Mouse (Mus musculus) midbrain, embryonic 16.5 days (tissue): ENCODE measurements around the gene Mdm2. TPM values are rescaled to one million over a fixed set of nuclear protein-coding genes. Genes with fewer than 3 reads are reported as not detected.

Source experiments
- ATAC-seq: fragments of 200-750 bp; cut with Nextera tagmentation; 2 replicates; pipeline ENCODE4 v1.8.0; 2017; ENCODE audit warnings: moderate TSS enrichment
- H3K27ac ChIP-seq: fragments of 300-500 bp; sonication (generic); 2 replicates; pipeline ENCODE4 v1.5.1; 2014; ENCODE audit warnings: mild to moderate bottlenecking, low read length, mixed read lengths
- H3K27me3 ChIP-seq: fragments of 300-500 bp; sonication (generic); 2 replicates; pipeline ENCODE4 v1.6.1; 2014; ENCODE audit warnings: low read depth, low read length, mixed read lengths; ENCODE audit not compliant: control insufficient read depth, insufficient read depth
- H3K36me3 ChIP-seq: fragments of 300-500 bp; sonication (generic); 2 replicates; pipeline ENCODE4 v1.6.1; 2014; ENCODE audit warnings: mild to moderate bottlenecking, low read length, moderate library complexity, mixed read lengths; ENCODE audit not compliant: control insufficient read depth, insufficient read depth
- H3K4me1 ChIP-seq: fragments of 300-500 bp; sonication (generic); 2 replicates; pipeline ENCODE4 v1.6.1; 2014; ENCODE audit warnings: mild to moderate bottlenecking, low read length, mixed read lengths; ENCODE audit not compliant: control insufficient read depth, insufficient read depth
- H3K4me2 ChIP-seq: fragments of 300-500 bp; sonication (generic); 2 replicates; pipeline ENCODE4 v1.6.1; 2014; ENCODE audit warnings: mild to moderate bottlenecking, low read length, mixed read lengths
- H3K4me3 ChIP-seq: fragments of 300-500 bp; sonication (generic); 2 replicates; pipeline ENCODE4 v1.5.1; 2014; ENCODE audit warnings: low read depth, mild to moderate bottlenecking, low read length, moderate library complexity, mixed read lengths
- H3K9ac ChIP-seq: fragments of 300-500 bp; sonication (generic); 2 replicates; pipeline ENCODE4 v1.6.1; 2014; ENCODE audit warnings: low read depth, low read length, mixed read lengths
- H3K9me3 ChIP-seq: fragments of 300-500 bp; sonication (generic); replicated peaks from 2 replicates; pipeline ENCODE4 v1.6.1; 2014; ENCODE audit warnings: mild to moderate bottlenecking, low read length, mixed read lengths; ENCODE audit not compliant: control insufficient read depth, poor library complexity, severe bottlenecking
- WGBS: fragments of 180-500 bp; shearing (Covaris S2); extraction: QIAGEN DNeasy Blood & Tissue Kit; methylation state at CpG from one replicate; pipeline ENCODE4 v1.1.7; 2014; 5-methylcytosine and 5-hydroxymethylcytosine counted together
- polyA plus RNA-seq: library from polyadenylated mRNA; unstranded; fragments of >200 nt; fragmentation: Nextera tagmentation; extraction: Ambion mirVana; gene quantifications from 2 replicates; pipeline ENCODE4 v1.2.1, GENCODE M21; 2015

Gene Mdm2
- polyA plus RNA-seq, 1 experiment from 2014 or later, result 53.1 TPM

GRCm38 (mm10) chr10:117696827-117697560 lies 13.6 kb downstream of the Mdm2 start:
- H3K27ac ChIP-seq, result no peak overlapping the region
- no peak overlapping the region for H3K4me3 ChIP-seq
- H3K36me3 ChIP-seq, result peaks cover 50% of the 10 kb centered on the region
- 93% methylated on average over 6 of the region's 6 CpGs for WGBS
- ATAC-seq, result no peak
- no peak overlapping the region for H3K4me2 ChIP-seq
- no peaks in the 10 kb centered on the region for H3K27me3 ChIP-seq
- no peaks in the 10 kb centered on the region for H3K4me1 ChIP-seq
- no peaks in the 10 kb centered on the region for H3K9me3 ChIP-seq
- H3K9ac ChIP-seq, result no peak overlapping the region

- Histone ChIP-seq H3K9ac (no peak overlapping the region), H3K27ac (no peak overlapping the region), H3K36me3 (peaks cover 51% of the 10 kb centered on the region), H3K4me1 (no peaks in the 10 kb centered on the region), H3K27me3 (no peaks in the 10 kb centered on the region), H3K9me3 (no peaks in the 10 kb centered on the region), H3K4me2 (no peak overlapping the region), H3K4me3 (no peak overlapping the region)
- no peak for ATAC-seq
- 96% methylated on average over 8 of the region's 8 CpGs for WGBS
Measured at GRCm38 (mm10) chr10:117696021-117696826, 14.3 kb downstream of the Mdm2 start.

- no peaks in the 10 kb centered on the region for H3K9me3 ChIP-seq
- H3K36me3 ChIP-seq, result peaks cover 55% of the 10 kb centered on the region
- no peak overlapping the region for H3K4me3 ChIP-seq
- 97% methylated on average over 4 of the region's 4 CpGs for WGBS
- ATAC-seq, result no peak
- H3K27ac ChIP-seq, result no peak overlapping the region
- H3K4me1 ChIP-seq, result no peaks in the 10 kb centered on the region
- no peak overlapping the region for H3K9ac ChIP-seq
- no peaks in the 10 kb centered on the region for H3K27me3 ChIP-seq
- H3K4me2 ChIP-seq, result no peak overlapping the region
Measured at GRCm38 (mm10) chr10:117695605-117696004, 15.0 kb downstream of the Mdm2 start.

GRCm38 (mm10) chr10:117695027-117695426 lies 15.5 kb downstream of the Mdm2 start:
- Histone ChIP-seq H3K4me1 (no peaks in the 10 kb centered on the region), H3K36me3 (peaks cover 60% of the 10 kb centered on the region), H3K9me3 (no peaks in the 10 kb centered on the region), H3K27ac (no peak overlapping the region), H3K4me2 (no peak overlapping the region), H3K27me3 (no peaks in the 10 kb centered on the region), H3K4me3 (no peak overlapping the region), H3K9ac (no peak overlapping the region)
- no peak for ATAC-seq
- 94% methylated on average over 4 of the region's 4 CpGs for WGBS

GRCm38 (mm10) chr10:117694255-117694953 lies 16.2 kb downstream of the Mdm2 start:
- 96% methylated on average over 6 of the region's 6 CpGs for WGBS
- no peak overlapping the region for H3K27ac ChIP-seq

GRCm38 (mm10) chr10:117692953-117693352 lies 17.6 kb downstream of the Mdm2 start:
- WGBS, result 96% methylated on average over 5 of the region's 5 CpGs

More at GRCm38 (mm10) chr10:117694255-117694953, 16.2 kb downstream of the Mdm2 start:
- Histone ChIP-seq H3K9me3 (no peaks in the 10 kb centered on the region), H3K4me2 (no peak overlapping the region), H3K4me3 (no peak overlapping the region), H3K4me1 (no peaks in the 10 kb centered on the region), H3K27me3 (no peaks in the 10 kb centered on the region), H3K9ac (no peak overlapping the region), H3K36me3 (peaks cover 57% of the 10 kb centered on the region)
- no peak for ATAC-seq

GRCm38 (mm10) chr10:117692173-117692572 lies 18.4 kb downstream of the Mdm2 start:
- H3K4me1 ChIP-seq, result no peaks in the 10 kb centered on the region
- no peak overlapping the region for H3K4me2 ChIP-seq
- H3K9me3 ChIP-seq, result no peaks in the 10 kb centered on the region
- H3K4me3 ChIP-seq, result no peak overlapping the region
- H3K9ac ChIP-seq, result no peak overlapping the region
- no peak overlapping the region for H3K27ac ChIP-seq
- ATAC-seq, result no peak
- H3K36me3 ChIP-seq, result peaks cover 43% of the 10 kb centered on the region
- H3K27me3 ChIP-seq, result no peaks in the 10 kb centered on the region

More at GRCm38 (mm10) chr10:117692953-117693352, 17.6 kb downstream of the Mdm2 start:
- Histone ChIP-seq H3K4me2 (no peak overlapping the region), H3K27ac (no peak overlapping the region), H3K36me3 (peaks cover 49% of the 10 kb centered on the region), H3K4me1 (no peaks in the 10 kb centered on the region), H3K9me3 (no peaks in the 10 kb centered on the region), H3K4me3 (no peak overlapping the region), H3K27me3 (no peaks in the 10 kb centered on the region), H3K9ac (no peak overlapping the region)
- no peak for ATAC-seq

GRCm38 (mm10) chr10:117691389-117691968 lies 19.1 kb downstream of the Mdm2 start:
- no peak for ATAC-seq
- Histone ChIP-seq H3K4me2 (no peak overlapping the region), H3K4me1 (no peaks in the 10 kb centered on the region), H3K36me3 (peaks cover 40% of the 10 kb centered on the region), H3K9ac (no peak overlapping the region), H3K9me3 (no peaks in the 10 kb centered on the region), H3K4me3 (no peak overlapping the region), H3K27ac (no peak overlapping the region), H3K27me3 (no peaks in the 10 kb centered on the region)
- 97% methylated on average over 10 of the region's 10 CpGs for WGBS
